Mouse (Mus musculus) intestine, embryonic 16.5 days (tissue): ENCODE data around the gene Pdpr. TPM values are rescaled to one million over a fixed set of nuclear protein-coding genes. Genes with fewer than 3 reads are reported as not detected.
"Not testable (repeated sequence)": the region's sequence is repeated elsewhere in the genome, so short reads cannot be mapped to it uniquely, and the experiment has no call there.

Experiments
- ATAC-seq: fragments of 200-750 bp; cut with Nextera tagmentation; 2 replicates; pipeline ENCODE4 v1.8.0; 2017; ENCODE audit warnings: moderate TSS enrichment, moderate library complexity
- H3K27ac ChIP-seq: fragments of 300-500 bp; sonication (generic); 2 replicates; pipeline ENCODE4 v1.5.1; 2014; ENCODE audit warnings: mild to moderate bottlenecking, low read length
- H3K27me3 ChIP-seq: fragments of 300-500 bp; sonication (generic); replicated peaks from 2 replicates; pipeline ENCODE4 v1.6.1; 2014; ENCODE audit warnings: low read length, control low read depth, mixed read lengths; ENCODE audit not compliant: control insufficient read depth, insufficient read depth
- H3K36me3 ChIP-seq: fragments of 300-500 bp; sonication (generic); 2 replicates; pipeline ENCODE4 v1.6.1; 2014; ENCODE audit warnings: low read length, control low read depth; ENCODE audit not compliant: control insufficient read depth, insufficient read depth
- H3K4me1 ChIP-seq: fragments of 300-500 bp; sonication (generic); 2 replicates; pipeline ENCODE4 v1.6.1; 2014; ENCODE audit warnings: low read length, control low read depth, mixed read lengths; ENCODE audit not compliant: control insufficient read depth, insufficient read depth
- H3K4me2 ChIP-seq: fragments of 300-500 bp; sonication (generic); 2 replicates; pipeline ENCODE4 v1.6.1; 2014; ENCODE audit warnings: low read depth, low read length, control low read depth
- H3K4me3 ChIP-seq: fragments of 300-500 bp; sonication (generic); 2 replicates; pipeline ENCODE4 v1.5.1; 2014; ENCODE audit warnings: mild to moderate bottlenecking, low read length
- H3K9ac ChIP-seq: fragments of 300-500 bp; sonication (generic); 2 replicates; pipeline ENCODE4 v1.6.1; 2014; ENCODE audit warnings: low read depth, low read length
- H3K9me3 ChIP-seq: fragments of 300-500 bp; sonication (generic); 2 replicates; pipeline ENCODE4 v1.6.1; 2016; ENCODE audit warnings: low read length, control low read depth; ENCODE audit not compliant: control insufficient read depth
- WGBS: fragments of 180-500 bp; shearing (Covaris S2); extraction: QIAGEN DNeasy Blood & Tissue Kit; methylation state at CpG from one replicate; pipeline ENCODE4 v1.1.7; 2014; 5-methylcytosine and 5-hydroxymethylcytosine counted together
- polyA plus RNA-seq: library from polyadenylated mRNA; unstranded; fragments of >200 nt; fragmentation: Nextera tagmentation; extraction: Ambion mirVana; gene quantifications from 2 replicates; pipeline ENCODE4 v1.2.1, GENCODE M21; 2015

Gene Pdpr
- polyA plus RNA-seq, 1 experiment from 2014 or later: 6.5 TPM

GRCm38 (mm10) chr8:111079861-111080271, 14.6 kb upstream of the Pdpr start:
- H3K27ac ChIP-seq: no peak overlapping the region
- no peaks in the 10 kb centered on the region for H3K4me1 ChIP-seq
- H3K4me2 ChIP-seq: no peak overlapping the region
- H3K36me3 ChIP-seq: no peaks in the 10 kb centered on the region
- no peaks in the 10 kb centered on the region for H3K9me3 ChIP-seq
- no peaks in the 10 kb centered on the region for H3K27me3 ChIP-seq
- WGBS: 17% methylated on average over 6 of the region's 6 CpGs
- 0 out of 2 replicates have a peak overlapping the region, but pooled peaks have one; percentile 15 for H3K9ac ChIP-seq
- peak; percentile 64 for ATAC-seq
- no peak overlapping the region for H3K4me3 ChIP-seq

- Histone ChIP-seq H3K27ac (no peak overlapping the region), H3K4me3 (no peak overlapping the region), H3K4me1 (no peaks in the 10 kb centered on the region), H3K36me3 (no peaks in the 10 kb centered on the region), H3K27me3 (no peaks in the 10 kb centered on the region), H3K9me3 (no peaks in the 10 kb centered on the region), H3K9ac (no peak overlapping the region), H3K4me2 (no peak overlapping the region)
- ATAC-seq: no peak
- WGBS: 52% methylated on average over 12 of the region's 12 CpGs
These were observed 12.7 kb upstream of the Pdpr start for GRCm38 (mm10) chr8:111081580-111082258.

DNA sequence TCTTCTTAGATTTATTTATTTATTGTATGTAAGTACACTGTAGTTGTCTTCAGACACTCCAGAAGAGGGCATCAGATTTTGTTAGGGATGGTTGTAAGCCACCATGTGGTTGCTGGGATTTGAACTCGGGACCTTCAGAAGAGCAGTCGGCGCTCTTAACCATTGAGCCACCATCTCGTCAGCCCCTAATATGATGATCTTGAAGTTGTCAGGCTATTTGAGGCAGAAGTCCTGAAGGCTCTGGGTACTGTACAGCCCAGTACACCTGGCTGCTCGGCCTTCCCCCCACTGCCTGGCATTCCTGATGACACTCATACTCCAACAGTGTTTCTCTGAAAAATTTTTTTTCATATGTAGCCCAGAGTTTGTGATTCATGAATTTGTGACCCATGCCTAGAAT, 10.5 kb upstream of the Pdpr start:
- not testable (repeated sequence) for H3K36me3 ChIP-seq, H3K9me3 ChIP-seq, H3K27ac ChIP-seq, H3K27me3 ChIP-seq, H3K9ac ChIP-seq, H3K4me3 ChIP-seq, H3K4me1 ChIP-seq, ATAC-seq, H3K4me2 ChIP-seq
- 85% methylated on average over 5 of the region's 5 CpGs for WGBS

DNA sequence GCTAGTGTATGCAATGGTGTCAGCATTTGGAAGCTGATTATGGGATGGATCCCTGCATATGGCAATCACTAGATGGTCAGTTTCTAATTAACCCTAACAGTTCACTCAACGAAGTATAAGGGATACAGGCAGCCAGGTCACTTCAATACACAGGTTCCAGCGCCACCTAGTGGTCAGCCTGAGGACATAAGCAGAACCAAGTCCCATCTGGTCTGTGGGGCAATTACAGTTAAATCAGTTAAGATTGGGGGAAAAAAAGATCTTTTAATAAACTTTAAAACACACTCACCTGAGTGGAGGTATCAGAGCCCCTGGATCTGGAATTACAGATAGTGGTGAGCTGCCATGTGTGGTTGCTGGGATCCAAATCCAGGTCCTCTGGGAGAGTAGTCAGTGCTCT, 4.3 kb upstream of the Pdpr start:
- Histone ChIP-seq H3K4me2 (no peak overlapping the region), H3K9me3 (no peaks in the 10 kb centered on the region), H3K27me3 (no peaks in the 10 kb centered on the region), H3K4me1 (peaks cover 3% of the 10 kb centered on the region; the same call in 1 of the 2 replicates), H3K36me3 (no peaks in the 10 kb centered on the region), H3K9ac (no peak overlapping the region), H3K4me3 (no peak overlapping the region), H3K27ac (no peak overlapping the region)
- no peak for ATAC-seq
- 0% methylated on average over 2 of the region's 2 CpGs for WGBS

DNA sequence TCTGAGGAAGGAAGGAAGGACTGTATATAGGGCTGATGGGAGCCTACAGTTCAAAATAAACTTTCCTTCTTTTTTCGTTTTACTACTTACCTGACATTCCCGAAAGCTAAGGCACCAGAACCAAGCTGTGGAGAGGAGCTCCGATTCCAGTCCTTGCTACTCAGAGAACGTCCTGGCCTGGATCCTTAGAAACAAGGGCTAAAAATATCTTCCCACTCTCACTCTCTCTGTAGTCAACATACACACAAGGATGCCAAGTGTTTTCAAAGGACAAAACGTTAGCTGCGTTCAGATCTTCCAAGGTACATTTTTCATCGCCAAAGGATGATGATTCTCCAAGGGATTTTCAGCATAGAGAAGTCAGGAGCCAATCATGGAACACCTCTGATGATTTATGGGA, 2.7 kb upstream of the Pdpr start:
- no peak overlapping the region for H3K9ac ChIP-seq
- no peak overlapping the region for H3K4me3 ChIP-seq
- H3K4me1 ChIP-seq: peaks cover 7% of the 10 kb centered on the region; the same call in 1 of the 2 replicates
- H3K4me2 ChIP-seq: no peak overlapping the region
- no peak overlapping the region for H3K27ac ChIP-seq
- 80% methylated on average over 7 of the region's 7 CpGs for WGBS
- H3K27me3 ChIP-seq: no peaks in the 10 kb centered on the region
- H3K36me3 ChIP-seq: no peaks in the 10 kb centered on the region
- no peak for ATAC-seq
- H3K9me3 ChIP-seq: no peaks in the 10 kb centered on the region

- H3K9ac ChIP-seq, H3K27me3 ChIP-seq, H3K27ac ChIP-seq, H3K9me3 ChIP-seq, H3K4me3 ChIP-seq, H3K4me1 ChIP-seq, ATAC-seq, H3K4me2 ChIP-seq, H3K36me3 ChIP-seq: not testable (repeated sequence)
- 76% methylated on average over 5 of the region's 6 CpGs for WGBS
These were observed 2.1 kb upstream of the Pdpr start, which contains the start of gene Clec18a for GRCm38 (mm10) chr8:111092326-111092725. Clec18a (minus strand) TSS chr8:111092426.

GRCm38 (mm10) chr8:111094719-111095302, 381 bp downstream of the Pdpr start:
- not testable (repeated sequence) for H3K36me3 ChIP-seq, H3K27ac ChIP-seq, H3K4me1 ChIP-seq, H3K27me3 ChIP-seq, H3K9me3 ChIP-seq
- peak overlapping the region; percentile 69 for H3K4me3 ChIP-seq
- H3K4me2 ChIP-seq: peak overlapping the region; percentile 63
- ATAC-seq: peak; percentile 77
- WGBS: under 1% methylated on average over 58 of the region's 69 CpGs
- peak overlapping the region; percentile 68 for H3K9ac ChIP-seq

DNA sequence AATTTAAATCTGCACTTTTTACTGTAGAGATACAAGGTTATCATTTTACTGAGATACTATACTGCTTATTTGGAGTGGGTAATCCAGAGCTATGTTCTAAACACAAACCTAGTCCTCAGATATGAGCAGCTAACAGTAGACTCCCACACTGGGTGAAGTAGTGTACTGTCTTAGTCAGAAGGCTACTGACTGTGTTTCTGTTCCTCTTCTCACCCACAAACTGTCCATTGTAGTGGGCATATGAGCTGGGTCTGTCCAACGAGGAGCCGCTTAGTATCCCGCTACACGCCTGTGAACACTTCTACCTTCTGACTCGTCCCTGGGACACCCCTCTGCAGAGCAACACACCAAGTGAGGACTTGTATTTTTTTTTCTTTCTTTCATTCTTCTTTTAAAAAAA, 20.5 kb downstream of the Pdpr start:
- H3K9ac ChIP-seq: no peak overlapping the region
- 95% methylated on average over 5 of the region's 5 CpGs for WGBS
- no peak overlapping the region for H3K27ac ChIP-seq
- H3K27me3 ChIP-seq: no peaks in the 10 kb centered on the region
- no peak for ATAC-seq
- H3K9me3 ChIP-seq: no peaks in the 10 kb centered on the region
- peaks cover 14% of the 10 kb centered on the region for H3K36me3 ChIP-seq
- no peaks in the 10 kb centered on the region for H3K4me1 ChIP-seq
- H3K4me2 ChIP-seq: no peak overlapping the region
- H3K4me3 ChIP-seq: no peak overlapping the region

GRCm38 (mm10) chr8:111119481-111119880, 25.1 kb downstream of the Pdpr start:
- 90% methylated on average over 3 of the region's 3 CpGs for WGBS
- no peak overlapping the region for H3K4me3 ChIP-seq
- H3K27ac ChIP-seq: no peak overlapping the region
- no peak overlapping the region for H3K9ac ChIP-seq
- H3K4me1 ChIP-seq: no peaks in the 10 kb centered on the region
- H3K4me2 ChIP-seq: no peak overlapping the region
- H3K36me3 ChIP-seq: peaks cover 13% of the 10 kb centered on the region
- ATAC-seq: no peak
- no peaks in the 10 kb centered on the region for H3K9me3 ChIP-seq
- no peaks in the 10 kb centered on the region for H3K27me3 ChIP-seq
